Mouse (Mus musculus) ES-Bruce4 (cell line): ENCODE data around the gene Snrpb2. TPM values are rescaled to one million over a fixed set of nuclear protein-coding genes. Genes with fewer than 3 reads are reported as not detected.

ENCODE experiments used
- H3K27ac ChIP-seq: 2 replicates; pipeline ENCODE4 v1.5.1; 2012; ENCODE audit warnings: low read length, inconsistent platforms; ENCODE audit not compliant: insufficient read depth
- H3K27me3 ChIP-seq: 2 replicates; pipeline ENCODE4 v1.6.1; 2012; ENCODE audit warnings: mild to moderate bottlenecking, low read length, inconsistent platforms; ENCODE audit not compliant: control insufficient read depth, poor library complexity, insufficient read depth, severe bottlenecking
- H3K36me3 ChIP-seq: 2 replicates; pipeline ENCODE4 v1.6.1; 2012; ENCODE audit warnings: inconsistent platforms, mild to moderate bottlenecking, low read length, moderate library complexity; ENCODE audit not compliant: control insufficient read depth, poor library complexity, insufficient read depth, severe bottlenecking
- H3K4me1 ChIP-seq: one replicate; pipeline ENCODE4 v1.8.1; 2011; ENCODE audit warnings: low read length; ENCODE audit not compliant: control insufficient read depth, insufficient read depth
- H3K4me3 ChIP-seq: 2 replicates; pipeline ENCODE4 v1.5.1; 2011; ENCODE audit warnings: low read depth, mild to moderate bottlenecking, low read length
- H3K9ac ChIP-seq: 2 replicates; pipeline ENCODE4 v1.6.1; 2012; ENCODE audit warnings: low read depth, mild to moderate bottlenecking, inconsistent platforms; ENCODE audit not compliant: poor library complexity, severe bottlenecking
- H3K9me3 ChIP-seq: replicated peaks from 2 replicates; pipeline ENCODE4 v1.6.1; 2012; ENCODE audit warnings: mild to moderate bottlenecking, low read length, inconsistent platforms; ENCODE audit not compliant: control insufficient read depth, poor library complexity, insufficient read depth, severe bottlenecking
- CTCF ChIP-seq: IDR thresholded peaks from one replicate; pipeline ENCODE4 v1.8.1; 2011; ENCODE audit warnings: low read depth, low read length
- EP300 ChIP-seq: IDR thresholded peaks from 2 replicates; pipeline ENCODE4 v1.6.1; 2011; ENCODE audit warnings: low read depth, low read length; ENCODE audit not compliant: insufficient read depth
- POLR2A ChIP-seq: IDR thresholded peaks from one replicate; pipeline ENCODE4 v1.8.1; 2011; ENCODE audit warnings: low read length; ENCODE audit not compliant: insufficient read depth
- polyA plus RNA-seq: library from polyadenylated mRNA; stranded (reverse); fragments of >200 nt; gene quantifications from 2 replicates; pipeline ENCODE4 v1.2.4, GENCODE M21; 2011; ENCODE audit warnings: low read depth; ENCODE audit not compliant: missing spikeins, insufficient read depth, insufficient read length

The Snrpb2 gene
- polyA plus RNA-seq, 1 experiment: 155 TPM

GRCm38 (mm10) chr2:143084852-143085397, 22.1 kb downstream of the Snrpb2 start:
- no peaks in the 10 kb centered on the region for H3K36me3 ChIP-seq
- H3K27ac ChIP-seq: no peak overlapping the region
- no peak overlapping the region for H3K9ac ChIP-seq
- no peak overlapping the region for H3K4me3 ChIP-seq
- no peaks in the 10 kb centered on the region for H3K4me1 ChIP-seq
- no peaks in the 10 kb centered on the region; the same call in 1 of the 2 replicates for H3K27me3 ChIP-seq
- TF ChIP-seq CTCF: no peak
- no peak for TF ChIP-seq POLR2A
- no peak for TF ChIP-seq EP300
- H3K9me3 ChIP-seq: no peaks in the 10 kb centered on the region

GRCm38 (mm10) chr2:143089866-143090265, 27.0 kb downstream of the Snrpb2 start:
- Histone ChIP-seq H3K27me3 (no peaks in the 10 kb centered on the region; the same call in 1 of the 2 replicates), H3K36me3 (no peaks in the 10 kb centered on the region), H3K9ac (no peak overlapping the region), H3K9me3 (no peaks in the 10 kb centered on the region), H3K4me3 (no peak overlapping the region), H3K27ac (no peak overlapping the region), H3K4me1 (no peaks in the 10 kb centered on the region)
- no peak for TF ChIP-seq CTCF
- TF ChIP-seq EP300: no peak
- TF ChIP-seq POLR2A: no peak

GRCm38 (mm10) chr2:143093726-143094125, 30.9 kb downstream of the Snrpb2 start:
- H3K27ac ChIP-seq: no peak overlapping the region
- no peak overlapping the region for H3K9ac ChIP-seq
- TF ChIP-seq POLR2A (no peak), EP300 (no peak), CTCF (peak; percentile 45)
- no peaks in the 10 kb centered on the region for H3K9me3 ChIP-seq
- H3K4me3 ChIP-seq: no peak overlapping the region
- no peaks in the 10 kb centered on the region for H3K4me1 ChIP-seq
- H3K36me3 ChIP-seq: no peaks in the 10 kb centered on the region
- H3K27me3 ChIP-seq: no peaks in the 10 kb centered on the region; the same call in none of the 2 replicates

GRCm38 (mm10) chr2:143094761-143095160, 31.9 kb downstream of the Snrpb2 start:
- H3K4me1 ChIP-seq: no peaks in the 10 kb centered on the region
- no peak overlapping the region for H3K9ac ChIP-seq
- H3K9me3 ChIP-seq: no peaks in the 10 kb centered on the region
- no peak overlapping the region for H3K4me3 ChIP-seq
- no peaks in the 10 kb centered on the region for H3K36me3 ChIP-seq
- H3K27me3 ChIP-seq: no peaks in the 10 kb centered on the region; the same call in 1 of the 2 replicates
- TF ChIP-seq EP300 (no peak), POLR2A (no peak), CTCF (no peak)
- no peak overlapping the region for H3K27ac ChIP-seq

- Histone ChIP-seq H3K27me3 (no peaks in the 10 kb centered on the region; the same call in 1 of the 2 replicates), H3K4me3 (no peak overlapping the region), H3K4me1 (no peaks in the 10 kb centered on the region), H3K27ac (no peak overlapping the region), H3K36me3 (no peaks in the 10 kb centered on the region), H3K9me3 (no peaks in the 10 kb centered on the region), H3K9ac (no peak overlapping the region)
- no peak for TF ChIP-seq EP300
- TF ChIP-seq CTCF: no peak
- TF ChIP-seq POLR2A: no peak
Observed at GRCm38 (mm10) chr2:143097170-143097569, 34.3 kb downstream of the Snrpb2 start.

GRCm38 (mm10) chr2:143113859-143114258, 51.0 kb downstream of the Snrpb2 start:
- no peaks in the 10 kb centered on the region for H3K9me3 ChIP-seq
- peaks cover 4% of the 10 kb centered on the region for H3K4me1 ChIP-seq
- no peak overlapping the region for H3K9ac ChIP-seq
- H3K27me3 ChIP-seq: no peaks in the 10 kb centered on the region
- H3K36me3 ChIP-seq: no peaks in the 10 kb centered on the region
- H3K4me3 ChIP-seq: no peak overlapping the region
- TF ChIP-seq POLR2A (no peak), EP300 (no peak), CTCF (peak; percentile 14)
- no peak overlapping the region for H3K27ac ChIP-seq
